Mouse (Mus musculus) forebrain, embryonic 13.5 days (tissue): ENCODE results near the gene D630003M21Rik. TPM values are rescaled to one million over a fixed set of nuclear protein-coding genes. Genes with fewer than 3 reads are reported as not detected.

ENCODE experiments used
- ATAC-seq: fragments of 200-750 bp; cut with Nextera tagmentation; 2 replicates; pipeline ENCODE4 v1.8.0; 2017
- H3K27ac ChIP-seq: fragments of 300-500 bp; sonication (generic); 2 replicates; pipeline ENCODE4 v1.5.1; 2015; ENCODE audit warnings: inconsistent platforms, mild to moderate bottlenecking, moderate library complexity
- H3K27me3 ChIP-seq: fragments of 300-500 bp; sonication (generic); 2 replicates; pipeline ENCODE4 v1.6.1; 2015; ENCODE audit warnings: mild to moderate bottlenecking, inconsistent platforms
- H3K36me3 ChIP-seq: fragments of 300-500 bp; sonication (generic); 2 replicates; pipeline ENCODE4 v1.6.1; 2015; ENCODE audit warnings: mild to moderate bottlenecking, inconsistent platforms; ENCODE audit not compliant: poor library complexity, severe bottlenecking
- H3K4me1 ChIP-seq: fragments of 300-500 bp; sonication (generic); 2 replicates; pipeline ENCODE4 v1.6.1; 2015; ENCODE audit warnings: inconsistent platforms
- H3K4me2 ChIP-seq: fragments of 300-500 bp; sonication (generic); 2 replicates; pipeline ENCODE4 v1.6.1; 2015; ENCODE audit warnings: inconsistent platforms, mild to moderate bottlenecking, moderate library complexity
- H3K4me3 ChIP-seq: fragments of 300-500 bp; sonication (generic); 2 replicates; pipeline ENCODE4 v1.5.1; 2015; ENCODE audit warnings: mild to moderate bottlenecking, inconsistent platforms
- H3K9ac ChIP-seq: fragments of 300-500 bp; sonication (generic); 2 replicates; pipeline ENCODE4 v1.6.1; 2015; ENCODE audit warnings: mild to moderate bottlenecking, inconsistent platforms
- H3K9me3 ChIP-seq: fragments of 300-500 bp; sonication (generic); replicated peaks from 2 replicates; pipeline ENCODE4 v1.6.1; 2016; ENCODE audit warnings: inconsistent platforms
- WGBS: fragments of 180-500 bp; shearing (Covaris S2); methylation state at CpG from one replicate; pipeline ENCODE4 v1.1.7; 2015; 5-methylcytosine and 5-hydroxymethylcytosine counted together
- polyA plus RNA-seq: library from polyadenylated mRNA; unstranded; fragments of >200 nt; fragmentation: Nextera tagmentation; extraction: Ambion mirVana; gene quantifications from 2 replicates; pipeline ENCODE4 v1.2.1, GENCODE M21; 2015

Gene D630003M21Rik
- polyA plus RNA-seq, 1 experiment from 2014 or later = 2.3 TPM

DNA sequence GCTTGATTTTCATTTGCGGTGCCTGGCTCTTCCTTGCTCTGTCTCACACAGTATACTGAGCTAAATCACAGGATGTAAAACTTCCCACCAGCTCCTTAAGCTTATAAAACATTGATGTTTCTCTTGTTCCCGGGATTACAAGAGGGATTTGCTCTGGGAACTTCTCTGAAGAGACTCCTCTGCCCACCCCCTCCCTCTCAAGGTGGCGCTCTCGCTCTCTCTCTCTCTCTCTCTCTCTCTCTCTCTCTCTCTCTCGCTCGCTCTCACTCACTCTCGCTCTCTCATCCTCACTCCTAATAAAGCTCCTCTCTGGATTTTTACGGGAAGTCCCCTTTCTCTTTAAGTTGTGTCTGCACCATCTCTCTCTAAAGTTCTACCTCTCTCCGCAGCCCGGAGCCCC, 18.1 kb downstream of the D630003M21Rik start:
- 23% methylated on average over 10 of the region's 10 CpGs for WGBS
- peak overlapping the region; percentile 35; the same call in 1 of the 2 replicates for H3K4me2 ChIP-seq
- H3K4me1 ChIP-seq = peaks cover 9% of the 10 kb centered on the region; the same call in 1 of the 2 replicates

DNA sequence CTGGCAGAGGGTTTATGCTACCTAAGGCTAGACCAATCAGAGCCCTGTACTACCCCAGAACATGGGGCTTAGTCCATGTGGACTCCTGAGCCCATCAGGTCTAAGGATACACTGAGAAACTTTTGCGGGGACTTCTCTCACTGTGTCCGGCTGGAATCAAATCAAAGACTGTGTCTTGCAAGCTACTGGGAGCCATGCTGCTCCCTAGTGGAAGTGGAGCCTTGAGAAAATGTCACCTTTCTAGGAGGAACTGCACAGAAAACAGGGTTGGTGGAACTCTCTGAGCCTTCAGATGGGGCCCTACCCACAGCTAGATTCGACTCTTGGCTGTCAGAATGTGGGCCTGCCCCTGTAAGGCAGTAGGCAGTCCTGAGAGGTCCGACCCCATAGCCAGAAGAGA, 18.5 kb downstream of the D630003M21Rik start:
- 55% methylated on average over 4 of the region's 4 CpGs for WGBS

More for the DNA sequence above, 18.1 kb downstream of the D630003M21Rik start:
- H3K9me3 ChIP-seq = no peaks in the 10 kb centered on the region
- H3K27ac ChIP-seq = no peak overlapping the region
- ATAC-seq = no peak
- H3K9ac ChIP-seq = no peak overlapping the region
- H3K4me3 ChIP-seq = no peak overlapping the region
- H3K27me3 ChIP-seq = no peaks in the 10 kb centered on the region
- no peaks in the 10 kb centered on the region for H3K36me3 ChIP-seq

DNA sequence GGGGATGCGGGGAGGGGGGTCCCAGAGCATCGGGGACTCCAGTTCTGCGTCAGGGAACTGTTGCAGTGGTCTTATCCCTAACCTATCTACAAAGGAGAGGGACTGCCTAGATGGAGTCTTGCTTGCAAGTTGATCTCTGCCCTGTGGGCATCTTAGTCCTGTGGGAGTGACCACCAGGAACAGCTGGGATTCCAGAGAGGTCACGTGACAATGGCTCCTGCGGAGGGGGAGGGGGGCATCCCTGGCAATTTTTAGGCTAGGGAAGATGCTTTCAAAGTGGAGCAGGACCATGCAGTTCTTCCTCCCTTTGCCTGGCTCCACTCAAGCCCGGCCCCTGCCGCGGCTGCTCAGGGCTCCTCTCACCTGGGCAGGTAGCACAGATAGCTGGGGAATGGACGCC, 19.2 kb downstream of the D630003M21Rik start:
- H3K4me2 ChIP-seq = no peak overlapping the region
- no peak overlapping the region for H3K4me3 ChIP-seq
- no peak for ATAC-seq
- H3K36me3 ChIP-seq = no peaks in the 10 kb centered on the region
- H3K9ac ChIP-seq = no peak overlapping the region
- H3K27ac ChIP-seq = no peak overlapping the region
- no peaks in the 10 kb centered on the region for H3K9me3 ChIP-seq
- WGBS = 65% methylated on average over 9 of the region's 9 CpGs
- no peaks in the 10 kb centered on the region for H3K27me3 ChIP-seq
- peaks cover 5% of the 10 kb centered on the region; the same call in 1 of the 2 replicates for H3K4me1 ChIP-seq

More for the DNA sequence above, 18.5 kb downstream of the D630003M21Rik start:
- H3K27ac ChIP-seq = no peak overlapping the region
- H3K36me3 ChIP-seq = no peaks in the 10 kb centered on the region
- no peak overlapping the region for H3K4me3 ChIP-seq
- H3K27me3 ChIP-seq = no peaks in the 10 kb centered on the region
- no peak overlapping the region for H3K9ac ChIP-seq
- peaks cover 9% of the 10 kb centered on the region; the same call in 1 of the 2 replicates for H3K4me1 ChIP-seq
- ATAC-seq = no peak
- no peak overlapping the region for H3K4me2 ChIP-seq
- H3K9me3 ChIP-seq = no peaks in the 10 kb centered on the region

DNA sequence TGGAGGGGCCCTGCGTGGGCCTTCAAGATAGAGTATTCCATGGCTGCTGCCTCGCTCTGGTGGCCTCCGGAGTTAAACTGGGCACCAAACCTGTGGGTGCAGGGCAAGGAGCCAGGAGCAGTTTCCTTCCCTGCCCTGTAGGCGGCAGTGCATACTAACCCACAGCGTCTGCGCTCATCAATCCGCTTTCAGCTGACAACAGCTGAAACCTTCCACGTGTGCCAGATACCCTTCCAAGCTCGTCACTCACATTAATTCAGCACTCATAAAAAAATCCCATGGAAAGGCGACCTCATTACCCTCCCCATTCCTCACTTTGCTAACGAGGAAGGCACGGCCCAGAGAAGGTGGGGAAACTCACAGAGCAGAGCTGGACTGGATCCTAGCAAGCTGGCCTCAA, 21.2 kb downstream of the D630003M21Rik start:
- WGBS = 11% methylated on average over 12 of the region's 12 CpGs
- Histone ChIP-seq H3K9ac (no peak overlapping the region), H3K9me3 (no peaks in the 10 kb centered on the region), H3K27me3 (no peaks in the 10 kb centered on the region), H3K27ac (no peak overlapping the region), H3K4me1 (peaks cover 5% of the 10 kb centered on the region; the same call in 1 of the 2 replicates), H3K4me2 (no peak overlapping the region), H3K36me3 (no peaks in the 10 kb centered on the region), H3K4me3 (no peak overlapping the region)
- peak; percentile 33; the same call in 1 of the 2 replicates for ATAC-seq

DNA sequence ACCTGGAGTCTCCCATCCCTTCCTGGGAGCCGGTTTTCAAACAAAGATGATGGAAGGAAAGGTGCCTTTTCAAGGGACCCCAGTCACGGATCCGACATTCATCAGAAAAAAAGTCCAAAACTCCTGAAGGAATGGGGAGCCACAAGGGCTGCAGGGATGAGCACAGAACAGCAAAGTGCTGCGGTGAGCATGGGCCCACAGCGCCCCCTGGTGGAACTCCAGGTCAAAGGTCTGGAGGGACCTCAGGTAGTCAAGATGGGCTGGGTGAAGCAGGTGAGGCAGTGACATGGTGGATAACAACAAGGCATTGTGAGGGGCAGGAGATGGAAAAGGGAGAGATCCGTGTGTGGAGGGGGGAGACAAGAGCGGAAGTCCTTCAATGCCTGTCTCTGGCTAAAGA, 24.9 kb downstream of the D630003M21Rik start:
- Histone ChIP-seq H3K4me2 (no peak overlapping the region), H3K36me3 (no peaks in the 10 kb centered on the region), H3K4me1 (no peaks in the 10 kb centered on the region), H3K9ac (no peak overlapping the region), H3K9me3 (no peaks in the 10 kb centered on the region), H3K27ac (no peak overlapping the region), H3K27me3 (no peaks in the 10 kb centered on the region), H3K4me3 (no peak overlapping the region)
- ATAC-seq = peak; percentile 63
- 8% methylated on average over 7 of the region's 7 CpGs for whole genome bisulfite sequencing

DNA sequence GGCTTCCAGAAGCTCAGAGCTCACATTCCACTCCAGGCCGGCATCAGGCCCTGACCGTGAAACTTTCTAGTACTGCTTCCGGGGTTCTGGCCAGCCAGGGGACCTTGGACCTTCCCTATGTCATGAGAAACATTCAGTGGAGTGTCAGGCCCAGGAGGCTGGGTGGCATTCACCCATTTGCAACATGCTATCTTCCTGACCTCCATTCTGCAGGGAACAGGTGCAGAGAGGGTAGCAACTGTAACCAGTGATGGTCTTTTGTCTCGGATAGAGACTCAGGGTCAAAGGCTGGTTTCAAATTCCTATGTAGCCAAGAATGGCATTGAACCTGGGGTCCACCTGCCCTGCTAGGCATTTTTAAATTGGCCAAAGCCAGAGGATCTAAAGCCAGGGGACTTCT, 25.3 kb downstream of the D630003M21Rik start:
- no peak overlapping the region for H3K27ac ChIP-seq
- no peaks in the 10 kb centered on the region for H3K36me3 ChIP-seq
- H3K4me3 ChIP-seq = no peak overlapping the region
- WGBS = 87% methylated on average over 4 of the region's 4 CpGs
- no peak overlapping the region for H3K9ac ChIP-seq
- no peak for ATAC-seq
- no peak overlapping the region for H3K4me2 ChIP-seq
- H3K9me3 ChIP-seq = no peaks in the 10 kb centered on the region
- H3K4me1 ChIP-seq = no peaks in the 10 kb centered on the region
- H3K27me3 ChIP-seq = no peaks in the 10 kb centered on the region

DNA sequence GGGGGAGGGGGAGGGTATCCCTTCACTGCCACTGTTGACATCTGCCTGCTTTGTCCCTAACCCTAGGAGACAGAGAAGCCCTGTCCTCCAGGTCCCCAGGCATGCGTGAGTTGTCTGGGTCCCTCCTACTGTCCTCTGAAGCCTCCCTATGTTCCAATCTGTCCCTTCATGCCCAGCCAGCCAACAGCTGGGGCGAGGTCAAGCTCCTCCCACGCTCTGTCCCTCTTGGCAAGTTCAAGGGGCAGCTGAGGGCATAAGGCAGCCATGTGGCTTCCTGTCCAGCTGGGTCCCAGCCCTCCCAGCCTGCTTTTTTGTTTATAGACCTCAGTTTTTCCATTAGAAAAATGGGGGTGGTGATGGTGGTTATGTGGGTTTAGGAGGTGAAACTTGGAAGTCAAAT, 29.7 kb downstream of the D630003M21Rik start:
- WGBS = 66% methylated on average over 3 of the region's 3 CpGs
- Histone ChIP-seq H3K27me3 (no peaks in the 10 kb centered on the region), H3K27ac (no peak overlapping the region), H3K9ac (no peak overlapping the region), H3K4me3 (no peak overlapping the region), H3K36me3 (no peaks in the 10 kb centered on the region), H3K4me1 (0 out of 2 replicates have a peak, but pooled peaks cover 4% of the 10 kb centered on the region), H3K4me2 (no peak overlapping the region), H3K9me3 (no peaks in the 10 kb centered on the region)
- no peak for ATAC-seq

DNA sequence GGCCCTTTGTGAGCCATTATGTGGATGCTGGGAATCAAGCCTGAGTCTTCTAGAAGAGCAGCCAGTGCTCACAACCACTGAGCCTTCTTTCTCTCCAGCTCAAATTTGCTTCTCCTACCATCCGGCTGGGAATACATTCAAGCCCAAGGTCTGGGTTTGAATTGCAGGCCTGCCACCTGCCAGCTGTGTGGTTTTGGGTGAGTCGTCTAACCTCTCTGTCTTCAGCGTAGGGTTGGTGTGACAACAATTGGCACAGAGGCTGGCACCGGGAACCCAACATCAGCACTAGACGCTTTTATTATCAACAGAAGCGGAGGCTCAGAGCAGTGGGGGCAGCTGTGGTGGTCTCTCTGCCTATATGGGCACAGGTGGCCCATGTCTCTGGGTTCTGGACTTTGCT, 30.2 kb downstream of the D630003M21Rik start:
- Histone ChIP-seq H3K4me2 (no peak overlapping the region), H3K27me3 (no peaks in the 10 kb centered on the region), H3K9ac (no peak overlapping the region), H3K27ac (no peak overlapping the region), H3K36me3 (no peaks in the 10 kb centered on the region), H3K4me1 (peaks cover 8% of the 10 kb centered on the region), H3K4me3 (no peak overlapping the region), H3K9me3 (no peaks in the 10 kb centered on the region)
- WGBS = 97% methylated on average over 6 of the region's 6 CpGs
- no peak for ATAC-seq

DNA sequence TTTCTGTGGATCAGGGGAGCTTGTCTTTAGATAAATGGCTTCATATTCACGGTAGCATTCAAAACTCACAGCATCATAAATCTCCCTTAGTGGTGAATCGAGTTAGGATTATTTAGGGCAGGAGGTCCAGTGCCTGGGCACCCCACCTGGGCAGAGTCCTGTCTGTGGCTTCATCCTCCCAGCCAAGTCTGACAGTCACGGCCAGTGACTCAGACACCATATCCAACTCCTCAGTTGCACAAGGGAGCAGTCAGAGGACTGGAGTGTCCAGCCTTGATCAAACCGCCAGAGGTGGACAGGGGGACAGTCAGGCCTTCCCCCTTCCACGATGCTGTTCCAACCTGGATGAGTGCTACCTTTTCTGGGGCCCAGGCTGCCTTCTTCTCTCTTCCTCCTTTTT, 31.1 kb downstream of the D630003M21Rik start:
- Histone ChIP-seq H3K9me3 (no peaks in the 10 kb centered on the region), H3K4me2 (no peak overlapping the region), H3K36me3 (no peaks in the 10 kb centered on the region), H3K4me1 (peaks cover 15% of the 10 kb centered on the region), H3K27me3 (no peaks in the 10 kb centered on the region), H3K9ac (no peak overlapping the region), H3K4me3 (no peak overlapping the region), H3K27ac (no peak overlapping the region)
- ATAC-seq = no peak
- 78% methylated on average over 5 of the region's 5 CpGs for WGBS

DNA sequence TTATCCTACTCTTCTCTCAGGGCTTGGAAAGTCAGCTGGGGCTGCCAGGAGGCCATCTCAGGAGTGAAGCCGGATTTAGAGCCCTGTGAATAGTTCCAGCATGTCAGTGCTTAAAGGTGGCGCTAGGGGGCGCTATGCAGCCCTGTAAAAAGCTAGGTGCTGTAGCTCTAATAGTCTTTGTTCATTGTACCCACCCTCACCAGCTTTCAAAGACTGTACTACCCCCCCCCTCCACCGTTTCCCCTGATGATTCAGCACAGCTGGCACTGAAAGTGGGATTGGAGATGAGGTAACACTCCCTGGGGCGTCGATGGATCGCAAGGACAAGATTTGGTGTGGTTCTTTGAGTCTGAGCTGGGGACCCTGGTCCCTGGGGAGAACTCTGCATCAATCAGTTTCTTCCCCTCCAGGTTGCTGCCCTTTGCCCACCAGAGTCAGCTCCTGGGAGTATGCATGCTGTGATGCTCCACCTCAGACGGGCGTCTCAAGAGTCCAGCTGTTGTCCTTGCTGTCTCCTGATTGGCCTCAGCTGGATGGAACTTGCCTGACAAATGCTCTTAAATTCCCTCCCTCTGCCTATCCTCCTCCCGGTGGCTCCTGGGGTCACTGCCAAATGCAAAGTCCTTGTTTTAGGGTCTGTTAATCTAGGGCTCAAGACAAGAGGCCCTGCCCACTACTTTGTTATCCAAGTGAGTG, 33.9 kb downstream of the D630003M21Rik start:
- Histone ChIP-seq H3K27me3 (peaks cover 3% of the 10 kb centered on the region; the same call in 1 of the 2 replicates), H3K36me3 (no peaks in the 10 kb centered on the region), H3K9me3 (no peaks in the 10 kb centered on the region), H3K4me2 (no peak overlapping the region), H3K9ac (no peak overlapping the region), H3K4me1 (peaks cover 15% of the 10 kb centered on the region), H3K27ac (no peak overlapping the region), H3K4me3 (no peak overlapping the region)
- WGBS = 21% methylated on average over 10 of the region's 10 CpGs
- ATAC-seq = no peak

DNA sequence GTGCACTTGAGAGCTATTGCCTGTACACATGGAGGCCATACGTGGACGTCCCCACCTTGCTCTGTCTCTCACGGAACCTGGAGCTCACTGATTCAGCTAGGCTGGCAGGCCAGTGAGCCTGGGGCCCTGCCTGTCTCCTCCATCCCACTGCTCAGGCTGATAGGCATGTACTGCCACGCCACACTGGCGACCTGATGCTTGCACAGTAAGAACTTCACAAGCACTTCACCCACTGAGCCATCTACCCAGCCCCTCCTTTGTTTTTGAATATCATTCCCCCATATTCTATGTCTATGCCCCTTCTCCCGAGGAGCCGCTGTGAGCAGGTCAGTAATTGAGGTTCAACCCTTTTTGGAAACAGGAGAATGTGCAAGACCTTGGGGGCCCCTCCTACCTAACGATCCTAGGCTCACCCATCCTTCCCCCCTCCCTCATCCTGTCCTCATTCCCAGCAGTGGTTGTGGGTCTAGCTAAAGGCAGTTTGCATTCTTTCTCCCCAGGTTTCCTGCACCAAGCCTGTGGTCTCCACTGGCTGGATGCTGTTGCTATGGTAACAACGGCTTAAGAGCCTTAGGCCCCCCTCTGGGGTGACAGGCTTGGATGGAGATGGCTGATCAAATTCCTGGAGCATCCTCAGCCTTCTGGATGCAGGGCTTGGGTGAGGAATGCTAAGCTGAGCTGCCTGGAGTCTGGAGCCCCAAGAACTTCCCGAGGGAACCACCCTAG, 35.2 kb downstream of the D630003M21Rik start:
- no peak overlapping the region for H3K4me2 ChIP-seq
- H3K4me3 ChIP-seq = no peak overlapping the region
- no peaks in the 10 kb centered on the region for H3K36me3 ChIP-seq
- peaks cover 15% of the 10 kb centered on the region for H3K4me1 ChIP-seq
- peaks cover 10% of the 10 kb centered on the region; the same call in 1 of the 2 replicates for H3K27me3 ChIP-seq
- H3K9me3 ChIP-seq = no peaks in the 10 kb centered on the region
- H3K9ac ChIP-seq = 0 out of 2 replicates have a peak overlapping the region, but pooled peaks have one; percentile 2
- 18% methylated on average over 10 of the region's 10 CpGs for WGBS
- peak; percentile 61; the same call in 1 of the 2 replicates for ATAC-seq
- H3K27ac ChIP-seq = 0 out of 2 replicates have a peak overlapping the region, but pooled peaks have one; percentile 12

DNA sequence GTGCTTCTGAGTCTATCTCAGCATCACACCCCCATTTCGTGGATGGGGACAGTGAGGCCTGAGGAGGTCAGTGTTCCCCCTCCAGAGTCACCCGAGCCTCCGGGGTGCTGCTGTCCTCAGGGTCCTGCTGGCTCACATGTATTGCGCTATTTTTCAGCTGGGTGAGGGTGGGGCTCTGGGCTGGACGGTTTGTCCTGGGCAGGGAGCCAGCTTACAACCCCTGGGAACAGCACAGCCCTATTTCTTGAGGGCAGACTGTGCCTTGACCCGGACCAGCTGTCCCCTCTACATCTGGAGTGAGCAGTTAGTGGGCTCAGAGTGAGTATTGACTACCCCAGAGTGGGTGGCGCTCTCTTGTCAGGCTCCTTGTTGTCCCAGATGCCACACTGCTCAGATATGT, 37.9 kb downstream of the D630003M21Rik start:
- ATAC-seq = no peak

More for the DNA sequence above, 37.9 kb downstream of the D630003M21Rik start:
- Histone ChIP-seq H3K27me3 (peaks cover 10% of the 10 kb centered on the region; the same call in 1 of the 2 replicates), H3K9ac (no peak overlapping the region), H3K4me2 (no peak overlapping the region), H3K4me3 (no peak overlapping the region), H3K4me1 (peaks cover 25% of the 10 kb centered on the region), H3K9me3 (no peaks in the 10 kb centered on the region), H3K36me3 (no peaks in the 10 kb centered on the region), H3K27ac (no peak overlapping the region)
- 74% methylated on average over 7 of the region's 7 CpGs for WGBS
